23 mouse cellular contexts compared by ENCODE assay signal in genomic region chr5:147616450-147616849, GRCm38 (mm10).
DNase-seq lines count a peak whose midpoint lies in the region; TF ChIP-seq lines count a peak whose summit lies in the region.
"Had no signal": no experiment of that assay in that cellular context is flagged by ENCODE, and none has a peak within 500 bp of the region (broad histone marks: within the 10 kb centered on the region; RNA-seq: fewer than 3 reads in every experiment).

No protein-coding gene starts in this region.

- peak; percentile 13 to 20 for DNase-seq in cerebellum, postnatal 10 days
- DNase-seq in cerebellum, postnatal 36 days = no peak
- no peak for DNase-seq in lung, adult 2 months
- DNase-seq in lung, adult 18-20 months = no peak
- peak; percentile 33 for DNase-seq in 3T3-L1 (ENCODE audit: low read depth, low spot score)
- peak; percentile 47 for DNase-seq in lung, postnatal 36 days
- DNase-seq in gastrocnemius, postnatal 10 days = no peak
- no peak for DNase-seq in T-cell, adult 2 months (ENCODE audit: low spot score)
- DNase-seq: adrenal gland, postnatal 10 days; cerebellum, adult 18-20 months; cerebellum, postnatal 25 days; gastrocnemius, postnatal 14 days; heart, adult 11 months; heart, postnatal 10 days; kidney, adult 11 months; lung, embryonic 14.5 days had no signal

- TF ChIP-seq CTCF in lung, adult 2 months (IDR thresholded peaks at IDR 0.05; ENCODE audit: insufficient read depth, low read length) = 0 out of 2 replicates have a peak, but pooled peaks have one; percentile 4

- no peak for TF ChIP-seq POLR2A in lung, adult 2 months (IDR thresholded peaks at IDR 0.05; ENCODE audit: borderline replicate concordance, extremely low read depth, low read depth, low read length)

- 44% methylated on average over 3 of the region's 3 CpGs for WGBS in lung, adult 2 months

- no peak overlapping the region for H3K4me3 ChIP-seq in lung, adult 2 months (replicated peaks; ENCODE audit: extremely low read depth, low read depth, low read length)
- H3K4me3 ChIP-seq: embryonic facial prominence, embryonic 15.5 days; forebrain, embryonic 15.5 days; heart, embryonic 12.5 days; kidney, embryonic 15.5 days; megakaryocyte, embryonic 14.5 days; midbrain, embryonic 15.5 days; myocyte had no signal

- peaks cover 15% of the 10 kb centered on the region; the same call in 1 of the 2 replicates for H3K4me1 ChIP-seq in lung, adult 2 months (ENCODE audit: control insufficient read depth, insufficient read depth, low read length)
- H3K4me1 ChIP-seq: embryonic facial prominence, embryonic 15.5 days; forebrain, embryonic 15.5 days; midbrain, embryonic 15.5 days had no signal

Comparison
In these comparisons a context has a peak if more than half of its experiments do, and no peak if none do; other contexts are left out.
1. DNase-seq: peak in cerebellum, postnatal 10 days (2 of 2), 3T3-L1 (single experiment) and lung, postnatal 36 days (single experiment); none in cerebellum, postnatal 36 days (0 of 2), lung, adult 2 months (single experiment), lung, adult 18-20 months (0 of 2), gastrocnemius, postnatal 10 days (single experiment) and T-cell, adult 2 months (single experiment).